9 mouse cellular contexts compared by ENCODE assay signal in genomic region chr15:59728131-59728601, GRCm38 (mm10).
DNase-seq lines count a peak whose midpoint lies in the region; ATAC-seq and TF ChIP-seq lines count a peak whose summit lies in the region.
"Had no signal": no experiment of that assay in that cellular context is flagged by ENCODE, and none has a peak within 500 bp of the region (broad histone marks: within the 10 kb centered on the region; RNA-seq: fewer than 3 reads in every experiment).

No protein-coding gene starts in this region.

- peak overlapping the region; percentile 82 for H3K27ac ChIP-seq in embryonic fibroblast, embryonic 13.5 days (ENCODE audit: insufficient read depth, low read length)
- peak overlapping the region; percentile 82 for H3K27ac ChIP-seq in liver, postnatal 0 days (ENCODE audit: low read depth)
- no peak overlapping the region for H3K27ac ChIP-seq in midbrain, embryonic 13.5 days
- H3K27ac ChIP-seq: midbrain, embryonic 12.5 days had no signal

- peak; percentile 90 for TF ChIP-seq EP300 in liver, postnatal 0 days (IDR thresholded peaks at IDR 0.05; ENCODE audit: low read depth)

- TF ChIP-seq CTCF in embryonic fibroblast, embryonic 13.5 days (IDR thresholded peaks at IDR 0.05; ENCODE audit: borderline replicate concordance, insufficient read depth, low read length) = no peak
- TF ChIP-seq CTCF in liver, postnatal 0 days (IDR thresholded peaks at IDR 0.05; ENCODE audit: low read depth) = no peak

- peaks cover 11% of the 10 kb centered on the region for H3K4me1 ChIP-seq in embryonic fibroblast, embryonic 13.5 days (ENCODE audit: control insufficient read depth, insufficient read depth, low read length)
- peaks cover 21% of the 10 kb centered on the region for H3K4me1 ChIP-seq in liver, postnatal 0 days (ENCODE audit: insufficient read depth)
- no peaks in the 10 kb centered on the region for H3K4me1 ChIP-seq in midbrain, embryonic 13.5 days (replicated peaks)
- H3K4me1 ChIP-seq: midbrain, embryonic 12.5 days had no signal

- TF ChIP-seq POLR2A in embryonic fibroblast, embryonic 13.5 days (IDR thresholded peaks at IDR 0.05; ENCODE audit: low read depth, low read length) = no peak

- no peaks in the 10 kb centered on the region for H3K27me3 ChIP-seq in liver, postnatal 0 days (ENCODE audit: insufficient read depth, low read length)
- H3K27me3 ChIP-seq in splenic B cell, adult 2 months (ENCODE audit: control insufficient read depth, insufficient read depth, low read length, poor library complexity, severe bottlenecking) = no peaks in the 10 kb centered on the region
- no peaks in the 10 kb centered on the region for H3K27me3 ChIP-seq in midbrain, embryonic 13.5 days
- H3K27me3 ChIP-seq: midbrain, embryonic 12.5 days had no signal

- H3K36me3 ChIP-seq in liver, postnatal 0 days (replicated peaks; ENCODE audit: insufficient read depth, low read length) = no peaks in the 10 kb centered on the region
- no peaks in the 10 kb centered on the region for H3K36me3 ChIP-seq in splenic B cell, adult 2 months (ENCODE audit: control insufficient read depth, insufficient read depth, low read length, poor library complexity, severe bottlenecking)
- no peaks in the 10 kb centered on the region for H3K36me3 ChIP-seq in midbrain, embryonic 13.5 days
- H3K36me3 ChIP-seq: midbrain, embryonic 12.5 days had no signal

- H3K4me2 ChIP-seq in liver, postnatal 0 days (ENCODE audit: low read depth, low read length) = peak overlapping the region; percentile 40; the same call in 1 of the 2 replicates
- no peak overlapping the region for H3K4me2 ChIP-seq in midbrain, embryonic 13.5 days (replicated peaks)
- H3K4me2 ChIP-seq: midbrain, embryonic 12.5 days had no signal

- H3K9me3 ChIP-seq in liver, postnatal 0 days (ENCODE audit: low read length) = no peaks in the 10 kb centered on the region
- no peaks in the 10 kb centered on the region for H3K9me3 ChIP-seq in midbrain, embryonic 13.5 days
- H3K9me3 ChIP-seq: midbrain, embryonic 12.5 days had no signal

- peak; percentile 82 for DNase-seq in 3134 (ENCODE audit: extremely low read depth, insufficient read length, low spot score)
- DNase-seq in liver, postnatal 0 days = peak; percentile 77
- DNase-seq in splenic B cell, adult 2 months (ENCODE audit: low read depth, low spot score) = peak; percentile 56
- DNase-seq in cerebellum, postnatal 36 days = no peak

- ATAC-seq in CD4-positive, CD25-positive, alpha-beta regulatory T cell, adult 4 months = peak; percentile 50
- ATAC-seq in hematopoietic stem cell, adult 5-6 weeks (replicated peaks in 1 of 2; ENCODE audit: insufficient read depth in 1 of 2, low FRiP score in 2 of 2, low TSS enrichment in 1 of 2, low read depth in 1 of 2, poor library complexity in 2 of 2, severe bottlenecking in 2 of 2) = peak; percentile 82 to 88
- ATAC-seq in liver, postnatal 0 days = peak; percentile 97
- no peak for ATAC-seq in midbrain, embryonic 13.5 days

- 0 out of 2 replicates have a peak overlapping the region, but pooled peaks have one; percentile 38 for H3K9ac ChIP-seq in liver, postnatal 0 days (replicated peaks)
- no peak overlapping the region for H3K9ac ChIP-seq in midbrain, embryonic 13.5 days (replicated peaks)
- H3K9ac ChIP-seq: midbrain, embryonic 12.5 days had no signal

- 19% methylated on average over 8 of the region's 8 CpGs for WGBS in liver, postnatal 0 days (ENCODE audit: insufficient replicate concordance)
- 82% methylated on average over 8 of the region's 8 CpGs for WGBS in midbrain, embryonic 13.5 days

- no peak overlapping the region for H3K4me3 ChIP-seq in embryonic fibroblast, embryonic 13.5 days (ENCODE audit: insufficient read depth, low read length)
- H3K4me3 ChIP-seq in liver, postnatal 0 days (ENCODE audit: low read depth, low read length) = no peak overlapping the region
- no peak overlapping the region for H3K4me3 ChIP-seq in midbrain, embryonic 13.5 days (replicated peaks)
- H3K4me3 ChIP-seq: midbrain, embryonic 12.5 days had no signal

Comparison
In these comparisons a context has a peak if more than half of its experiments do, and no peak if none do; other contexts are left out.
1. DNase-seq: peak in 3134 (single experiment), liver, postnatal 0 days (single experiment) and splenic B cell, adult 2 months (single experiment); none in cerebellum, postnatal 36 days (0 of 2).